Mouse (Mus musculus): ENCODE results near the gene Tbx2.

DNA sequence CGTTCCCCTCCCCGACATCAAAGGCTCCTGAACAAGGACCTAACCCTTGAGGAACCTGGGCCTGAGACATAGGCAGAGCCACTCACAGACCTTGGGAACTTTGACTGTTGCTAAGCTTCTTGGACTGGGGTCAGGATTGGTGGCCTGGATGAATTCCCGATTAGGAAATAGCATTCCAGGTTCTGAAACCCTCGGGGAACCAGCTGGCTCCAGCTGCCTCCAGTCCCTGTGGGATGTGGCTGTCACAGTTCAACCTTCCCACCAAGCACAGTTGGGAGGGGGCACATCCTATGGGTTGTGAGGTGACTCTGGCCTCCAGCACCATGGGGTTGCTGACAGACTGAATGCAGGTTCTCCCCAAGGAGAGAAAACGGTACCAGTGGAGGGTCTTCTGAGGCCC, 13.6 kb downstream of the Tbx2 start:
- TF ChIP-seq POLR2A (IDR thresholded peaks at IDR 0.05; ENCODE audit: low read depth, low read length): no peak
- no peak for TF ChIP-seq CTCF (IDR thresholded peaks at IDR 0.05; ENCODE audit: borderline replicate concordance, insufficient read depth, low read length)

All from embryonic fibroblast, embryonic 13.5 days (primary cell).